Mouse (Mus musculus) large intestine, adult 2 months (tissue): ENCODE results near the gene Nxn. TPM values are rescaled to one million over a fixed set of nuclear protein-coding genes. Genes with fewer than 3 reads are reported as not detected.

Experiments
- DNase-seq: peaks from one replicate; pipeline ENCODE4 v3.0.0-alpha.2; 2012; ENCODE audit warnings: low read depth, low spot score
- whole genome bisulfite sequencing: fragments of 180-500 bp; shearing (Covaris S2); methylation state at CpG from one replicate; pipeline ENCODE4 v1.1.7; 2018; 5-methylcytosine and 5-hydroxymethylcytosine counted together
- polyA plus RNA-seq: library from polyadenylated mRNA; depleted of rRNA; stranded (reverse); fragments of >200 nt; gene quantifications from 2 replicates; pipeline ENCODE4 v1.2.3, GENCODE M21; 2012

Nxn gene
- polyA plus RNA-seq, 1 experiment: 13.2 TPM

DNA sequence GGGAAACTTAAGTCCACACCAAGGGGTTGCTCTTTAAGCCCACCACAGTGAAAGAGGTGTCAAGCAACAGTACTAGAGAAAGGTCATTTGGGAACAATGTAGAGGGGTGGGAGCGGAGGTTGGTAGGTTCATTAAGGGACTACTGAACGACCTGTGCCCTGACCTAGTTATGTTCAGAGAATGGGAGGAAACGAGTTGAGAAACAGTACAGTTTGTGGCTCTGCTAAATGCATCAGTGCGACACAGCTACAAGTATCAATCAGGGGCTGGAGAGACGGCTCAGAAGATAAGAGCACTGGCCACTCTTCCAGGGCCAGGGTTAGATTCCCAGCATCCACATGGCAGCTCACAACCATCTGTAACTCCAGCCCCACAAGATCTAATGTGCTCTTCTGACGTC lies 84.8 kb downstream of the Nxn start:
- DNase-seq: no peak

DNA sequence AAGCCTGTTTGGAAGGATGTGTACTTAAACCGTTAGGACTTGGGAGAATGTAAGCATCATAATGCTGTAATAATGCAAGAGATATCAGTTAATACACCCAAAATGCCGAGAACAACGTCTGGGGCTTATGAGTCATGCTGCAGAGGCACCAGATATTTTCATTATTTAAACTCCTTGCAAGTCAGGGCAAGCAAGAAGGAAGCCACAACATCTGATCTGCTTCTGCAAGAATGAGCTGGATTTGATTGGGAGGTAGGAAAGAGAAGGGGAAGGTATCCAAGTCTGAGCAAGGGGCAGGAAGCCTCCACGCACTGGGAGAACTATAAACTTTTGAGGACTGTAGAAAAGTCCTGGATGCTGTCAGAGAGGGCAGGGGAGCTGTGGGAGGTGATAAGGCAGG lies 86.1 kb downstream of the Nxn start:
- WGBS: 22% methylated on average over 4 of the region's 4 CpGs
- no peak for DNase-seq

More for the DNA sequence above, 84.8 kb downstream of the Nxn start:
- 75% methylated on average over 6 of the region's 6 CpGs for WGBS

- 82% methylated on average over 12 of the region's 12 CpGs for WGBS
- no peak for DNase-seq
These were observed 87.5 kb downstream of the Nxn start for GRCm38 (mm10) chr11:76311224-76312000.

DNA sequence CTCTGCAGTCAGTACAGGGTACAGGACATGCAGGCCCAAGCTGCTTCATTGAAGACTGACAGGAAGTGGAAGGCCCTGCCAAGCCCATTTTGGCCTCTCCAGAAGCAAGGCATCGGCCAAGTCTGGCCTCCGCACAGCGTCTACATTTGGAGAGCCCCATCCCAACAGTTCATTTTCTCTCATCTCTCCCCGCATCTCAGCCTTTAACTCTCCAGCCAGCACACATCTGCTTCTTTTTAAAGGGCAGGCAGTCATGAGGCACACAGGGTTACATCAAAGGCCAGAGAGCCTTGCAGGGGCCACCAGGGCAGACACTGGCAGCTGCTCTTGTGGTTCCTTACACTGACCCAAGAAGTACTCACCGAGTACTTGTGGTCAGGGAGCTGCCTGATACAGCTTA lies 89.1 kb downstream of the Nxn start:
- no peak for DNase-seq
- WGBS: 59% methylated on average over 5 of the region's 5 CpGs

GRCm38 (mm10) chr11:76309072-76309471 lies 89.9 kb downstream of the Nxn start:
- DNase-seq: no peak
- 38% methylated on average over 6 of the region's 6 CpGs for WGBS

DNA sequence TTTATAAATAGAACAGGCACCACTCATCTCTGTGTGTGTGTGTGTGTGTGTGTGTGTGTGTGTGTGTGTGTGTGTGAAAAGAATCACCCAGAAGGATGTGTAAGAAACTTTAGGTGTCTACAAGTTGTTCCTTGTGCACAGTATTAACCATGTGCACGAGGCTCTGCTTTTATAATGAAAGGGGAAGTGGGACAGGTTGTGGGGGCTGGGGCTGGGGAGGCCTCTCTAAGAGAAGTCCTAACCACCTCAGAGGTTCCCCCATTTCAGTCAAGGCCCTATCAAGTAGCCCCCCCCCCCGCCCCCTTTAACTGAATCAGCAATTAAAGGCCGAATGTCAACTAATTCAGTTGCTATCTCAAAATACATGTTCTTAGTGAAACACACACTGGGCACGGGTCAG lies 92.2 kb downstream of the Nxn start:
- 63% methylated on average over 4 of the region's 4 CpGs for WGBS

DNA sequence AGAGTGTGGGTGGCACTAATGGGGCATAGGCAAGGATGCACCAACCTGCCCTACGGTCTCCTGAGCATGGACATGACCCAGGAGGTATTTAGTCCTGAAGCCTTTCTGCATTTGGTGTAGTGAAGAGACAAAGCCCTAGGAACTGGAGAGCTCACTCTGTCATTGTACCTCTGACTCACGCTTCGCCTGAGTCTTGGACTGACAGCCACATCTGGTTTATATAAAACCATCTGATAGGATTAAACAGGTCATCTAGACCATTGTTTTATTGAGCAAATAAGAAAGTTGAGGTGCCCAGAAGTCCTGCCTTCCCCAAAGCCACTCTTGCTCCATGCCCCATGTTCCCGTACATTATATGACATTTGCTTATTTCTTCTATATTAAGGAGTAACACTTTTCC lies 93.4 kb downstream of the Nxn start:
- DNase-seq: no peak
- WGBS: 85% methylated on average over 4 of the region's 4 CpGs

More for the DNA sequence above, 92.2 kb downstream of the Nxn start:
- DNase-seq: no peak

- WGBS: 49% methylated on average over 10 of the region's 11 CpGs
- no peak for DNase-seq
These were observed 95.6 kb downstream of the Nxn start for GRCm38 (mm10) chr11:76303368-76303767.

DNA sequence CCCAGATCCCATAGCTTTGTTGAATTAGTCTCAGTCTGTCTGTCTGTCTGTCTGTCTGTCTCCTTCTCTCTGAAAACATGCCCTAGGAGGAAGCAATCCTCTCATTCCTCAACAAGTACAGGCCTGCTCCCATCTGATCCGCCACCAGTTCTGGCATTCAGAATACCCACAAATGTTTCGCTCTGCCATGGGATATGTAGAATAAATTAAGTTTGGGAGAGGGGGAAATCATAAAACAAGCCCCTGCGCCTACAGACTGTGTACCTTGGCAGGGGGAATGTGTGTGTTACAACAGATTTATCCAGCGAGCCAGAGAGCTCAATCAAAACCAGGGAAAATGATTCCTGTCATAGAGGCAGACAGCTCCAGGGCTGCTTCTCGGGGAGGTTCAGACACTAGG lies 98.1 kb downstream of the Nxn start:
- no peak for DNase-seq
- 88% methylated on average over 5 of the region's 5 CpGs for WGBS

- no peak for DNase-seq
- WGBS: 64% methylated on average over 9 of the region's 9 CpGs
These were observed 100.4 kb downstream of the Nxn start for GRCm38 (mm10) chr11:76298457-76299000.

GRCm38 (mm10) chr11:76297252-76297651 lies 101.7 kb downstream of the Nxn start:
- DNase-seq: no peak
- 66% methylated on average over 9 of the region's 9 CpGs for WGBS

- 53% methylated on average over 9 of the region's 9 CpGs for WGBS
- no peak for DNase-seq
These were observed 104.1 kb downstream of the Nxn start for GRCm38 (mm10) chr11:76294836-76295235.

DNA sequence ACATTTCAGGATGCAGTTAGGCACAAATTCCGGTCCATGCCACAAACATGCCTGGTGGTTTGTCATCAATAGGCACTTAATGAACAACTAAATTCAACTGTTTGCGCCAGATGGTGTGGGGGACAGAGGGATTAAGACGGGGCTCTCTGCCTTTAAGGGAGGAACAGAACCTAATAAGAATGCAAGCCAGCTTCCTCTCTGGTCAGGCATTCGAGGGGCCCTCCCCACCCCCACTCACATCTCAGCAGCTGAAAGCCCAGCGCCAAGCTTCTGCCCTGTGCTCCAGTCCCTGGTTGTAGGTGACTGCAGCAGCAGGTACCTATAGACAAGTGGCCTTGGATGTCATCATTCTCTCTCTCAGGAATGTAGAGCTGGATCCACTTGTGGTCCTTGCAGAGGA lies 104.9 kb downstream of the Nxn start:
- no peak for DNase-seq
- whole genome bisulfite sequencing: 85% methylated on average over 5 of the region's 5 CpGs

GRCm38 (mm10) chr11:76292831-76293230 lies 106.1 kb downstream of the Nxn start:
- WGBS: 74% methylated on average over 6 of the region's 6 CpGs
- no peak for DNase-seq

GRCm38 (mm10) chr11:76292398-76292797 lies 106.5 kb downstream of the Nxn start:
- DNase-seq: no peak
- 26% methylated on average over 15 of the region's 15 CpGs for WGBS

- no peak for DNase-seq
- 84% methylated on average over 4 of the region's 4 CpGs for WGBS
These were observed 107.0 kb downstream of the Nxn start for GRCm38 (mm10) chr11:76291960-76292359.

GRCm38 (mm10) chr11:76290367-76290766 lies 108.6 kb downstream of the Nxn start:
- DNase-seq: no peak
- 55% methylated on average over 11 of the region's 11 CpGs for WGBS

- no peak for DNase-seq
- 92% methylated on average over 6 of the region's 6 CpGs for WGBS
These were observed 110.3 kb downstream of the Nxn start for GRCm38 (mm10) chr11:76288645-76289044.

- WGBS: 62% methylated on average over 10 of the region's 10 CpGs
- DNase-seq: no peak
These were observed 111.6 kb downstream of the Nxn start for GRCm38 (mm10) chr11:76287301-76287700.

DNA sequence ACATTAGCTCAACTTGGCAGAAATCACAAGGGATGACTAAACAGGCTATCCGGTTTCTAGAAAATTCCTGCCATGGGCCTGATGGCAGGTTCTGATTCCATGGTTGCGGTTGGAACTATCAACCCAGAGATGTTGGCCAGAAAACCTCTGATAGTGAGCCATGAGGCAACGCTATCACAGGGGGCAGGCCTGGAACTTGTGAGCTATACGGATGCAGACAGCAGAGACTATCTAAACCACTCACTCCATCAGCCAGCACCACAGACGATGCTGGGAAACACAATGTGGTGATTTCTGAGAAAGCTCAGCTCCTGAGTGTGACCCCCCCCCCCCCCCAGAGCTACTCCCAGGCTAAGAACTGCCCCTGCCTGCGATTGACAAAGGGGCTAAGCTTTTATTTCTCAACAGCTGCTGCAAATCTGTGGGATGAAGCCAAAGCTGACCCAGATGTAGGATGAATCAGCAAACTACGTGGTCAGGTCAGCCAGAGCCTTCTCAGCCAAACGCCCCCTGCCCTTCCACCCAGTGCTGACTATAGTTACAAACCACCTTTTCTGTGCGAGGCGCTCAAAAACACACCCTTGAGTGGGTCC lies 112.3 kb downstream of the Nxn start:
- DNase-seq: no peak
- 64% methylated on average over 10 of the region's 10 CpGs for WGBS

DNA sequence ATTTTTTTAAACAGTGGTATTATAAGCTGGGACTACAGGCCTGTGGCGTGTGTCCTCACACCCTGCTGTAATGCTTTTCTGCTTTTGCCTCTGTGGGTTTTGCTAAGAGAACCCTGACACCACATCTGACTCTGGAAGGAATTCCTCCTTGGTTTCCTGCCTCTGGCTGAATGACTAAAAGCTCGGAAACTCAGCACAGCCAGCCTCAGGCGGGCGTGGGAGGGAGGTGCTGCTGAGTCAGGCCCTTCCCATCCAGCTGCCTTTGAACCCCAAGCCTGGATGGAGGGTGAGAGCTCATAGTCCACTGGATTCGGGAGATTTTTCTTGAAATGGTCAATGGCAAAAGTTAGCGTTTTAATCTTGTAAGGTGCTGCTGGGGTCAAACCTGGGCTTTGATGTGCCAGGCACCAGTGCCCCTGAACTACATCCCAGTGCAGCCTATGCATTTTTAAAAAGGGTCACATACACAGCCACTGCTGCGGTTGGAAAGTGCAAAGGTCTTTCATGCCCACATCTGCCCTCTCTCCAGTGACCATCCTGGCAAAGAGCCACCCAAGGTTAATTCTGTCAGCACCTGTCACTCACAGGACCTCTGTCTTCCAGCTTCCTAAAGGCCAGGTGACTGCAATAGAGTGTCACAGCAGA lies 113.4 kb downstream of the Nxn start:
- no peak for DNase-seq
- WGBS: 24% methylated on average over 7 of the region's 7 CpGs
